Mouse (Mus musculus) Patski (cell line): Measurements from ENCODE around the gene Yjefn3. TPM values are rescaled to one million over a fixed set of nuclear protein-coding genes. Genes with fewer than 3 reads are reported as not detected.

Experiments used
- ATAC-seq: fragments of 100-300 bp; one replicate; pipeline ENCODE4 v1.8.0; 2021
- CTCF ChIA-PET: fragments of 350-600 bp; sonication (Branson Sonifier 250); formaldehyde crosslinking; loops from one replicate; lab custom pipeline; 2022; ENCODE audit warnings: inconsistent platforms; lab: Charles Lee
- POLR2A ChIA-PET: fragments of 350-600 bp; sonication (Branson Sonifier 250); formaldehyde crosslinking; loops from one replicate; lab custom pipeline; 2022; ENCODE audit warnings: antibody characterized with exemption, inconsistent platforms; lab: Charles Lee
- DNase-seq: peaks from one replicate; pipeline ENCODE4 v3.0.0-alpha.2; 2011; ENCODE audit warnings: low read depth, low spot score
- H3K27me3 ChIP-seq: fragments of 371-371 bp; one replicate; pipeline ENCODE4 v1.5.1; 2021
- CTCF ChIP-seq: fragments of 100-300 bp; IDR thresholded peaks from one replicate; pipeline ENCODE4 v1.5.1; 2021
- in situ Hi-C: fragments of 300-500 bp; cut with MboI; formaldehyde crosslinking; loops from 3 replicates; pipeline ENCODE4 v1.11.1; 2018; ENCODE audit warnings: low pct_unique_long_range_greater_than_20kb, mixed read lengths
- polyA plus RNA-seq: library from polyadenylated mRNA; unstranded; gene quantifications from one replicate; pipeline ENCODE4 v1.2.3, GENCODE M21; 2021

Gene Yjefn3
- polyA plus RNA-seq, 1 experiment from 2014 or later: 5.3 TPM

DNA sequence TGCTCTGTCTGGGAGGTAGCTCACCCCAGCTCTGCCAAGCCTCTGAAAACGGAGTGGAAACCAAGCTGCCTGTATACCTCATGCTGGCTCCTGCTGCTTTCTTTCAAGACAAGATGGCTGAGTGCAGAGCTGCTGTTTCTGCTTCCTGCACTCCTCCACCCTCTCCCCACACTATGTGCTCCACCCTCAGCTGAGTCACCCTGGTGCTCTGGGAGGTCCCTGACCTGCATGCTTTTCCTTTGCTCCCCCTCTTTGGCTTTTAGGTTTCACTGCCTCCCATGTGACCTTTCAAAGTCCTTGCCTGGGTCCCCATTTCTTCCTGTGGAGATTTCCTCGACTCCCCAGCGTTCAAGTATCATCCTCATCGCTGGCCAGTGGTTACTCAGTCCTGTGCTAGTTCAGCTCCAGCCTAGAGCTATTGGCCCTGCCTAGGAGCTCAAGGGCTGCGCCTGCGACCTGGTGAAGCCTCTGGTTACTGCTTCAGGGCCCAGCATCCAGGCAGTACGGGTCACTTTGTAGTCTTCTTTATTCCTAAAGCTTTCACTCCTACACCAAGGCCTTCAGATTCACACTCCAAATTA, 51.5 kb downstream of the Yjefn3 start:
- no peak for DNase-seq

DNA sequence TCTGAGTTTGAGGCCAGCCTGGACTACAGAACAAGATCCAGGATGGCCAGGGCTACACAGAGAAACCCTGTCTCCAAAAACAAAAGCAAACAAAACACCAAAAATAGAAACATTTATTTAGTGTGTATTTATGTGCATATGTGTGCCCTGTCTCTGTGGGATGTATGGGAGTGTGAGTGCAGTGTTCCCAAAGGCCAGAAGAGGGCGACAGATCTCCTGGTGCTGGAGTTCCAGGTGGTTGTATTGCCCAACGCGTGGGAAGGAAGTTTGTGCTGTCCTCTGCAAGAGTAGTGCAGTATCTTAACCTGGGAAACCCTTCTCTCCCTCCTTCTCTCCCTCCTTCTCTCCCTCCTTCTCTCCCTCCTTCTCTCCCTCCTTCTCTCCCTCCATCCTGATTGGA, 52.6 kb downstream of the Yjefn3 start:
- H3K27me3 ChIP-seq: no peaks in the 10 kb centered on the region
- in situ Hi-C loops: no loop called here
- CTCF ChIA-PET: no interaction called here
- DNase-seq: no peak
- POLR2A ChIA-PET: no interaction called here
- ATAC-seq: no peak
- TF ChIP-seq CTCF: no peak

More for the DNA sequence above, 51.5 kb downstream of the Yjefn3 start:
- TF ChIP-seq CTCF: no peak
- ChIA-PET CTCF (no interaction called here), POLR2A (no interaction called here)
- ATAC-seq: no peak
- H3K27me3 ChIP-seq: no peaks in the 10 kb centered on the region
- in situ Hi-C loops: no loop called here

DNA sequence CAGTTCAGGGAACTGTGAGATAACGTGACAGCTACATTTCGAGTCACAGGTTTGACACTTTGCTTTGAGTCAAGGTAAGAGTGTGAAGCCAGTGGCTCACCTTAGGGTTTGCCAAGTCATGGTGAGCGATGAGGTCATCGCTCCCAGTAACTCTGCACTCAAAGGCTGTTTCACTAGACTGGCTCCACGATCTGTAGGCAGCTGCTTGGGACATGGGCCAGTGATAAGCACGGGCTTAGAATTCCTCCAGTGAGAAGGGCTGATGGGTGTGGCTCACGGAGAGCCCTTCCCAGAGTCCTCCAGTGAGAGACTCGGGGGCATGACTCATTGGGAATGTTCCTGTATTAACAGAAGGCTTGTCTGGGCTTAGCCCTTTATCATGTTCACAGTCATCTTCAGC, 53.6 kb downstream of the Yjefn3 start:
- CTCF ChIA-PET: no interaction called here
- POLR2A ChIA-PET: no interaction called here
- ATAC-seq (peak; percentile 86), DNase-seq (peak; percentile 59)
- no peaks in the 10 kb centered on the region for H3K27me3 ChIP-seq
- TF ChIP-seq CTCF: no peak
- in situ Hi-C loops: no loop called here

DNA sequence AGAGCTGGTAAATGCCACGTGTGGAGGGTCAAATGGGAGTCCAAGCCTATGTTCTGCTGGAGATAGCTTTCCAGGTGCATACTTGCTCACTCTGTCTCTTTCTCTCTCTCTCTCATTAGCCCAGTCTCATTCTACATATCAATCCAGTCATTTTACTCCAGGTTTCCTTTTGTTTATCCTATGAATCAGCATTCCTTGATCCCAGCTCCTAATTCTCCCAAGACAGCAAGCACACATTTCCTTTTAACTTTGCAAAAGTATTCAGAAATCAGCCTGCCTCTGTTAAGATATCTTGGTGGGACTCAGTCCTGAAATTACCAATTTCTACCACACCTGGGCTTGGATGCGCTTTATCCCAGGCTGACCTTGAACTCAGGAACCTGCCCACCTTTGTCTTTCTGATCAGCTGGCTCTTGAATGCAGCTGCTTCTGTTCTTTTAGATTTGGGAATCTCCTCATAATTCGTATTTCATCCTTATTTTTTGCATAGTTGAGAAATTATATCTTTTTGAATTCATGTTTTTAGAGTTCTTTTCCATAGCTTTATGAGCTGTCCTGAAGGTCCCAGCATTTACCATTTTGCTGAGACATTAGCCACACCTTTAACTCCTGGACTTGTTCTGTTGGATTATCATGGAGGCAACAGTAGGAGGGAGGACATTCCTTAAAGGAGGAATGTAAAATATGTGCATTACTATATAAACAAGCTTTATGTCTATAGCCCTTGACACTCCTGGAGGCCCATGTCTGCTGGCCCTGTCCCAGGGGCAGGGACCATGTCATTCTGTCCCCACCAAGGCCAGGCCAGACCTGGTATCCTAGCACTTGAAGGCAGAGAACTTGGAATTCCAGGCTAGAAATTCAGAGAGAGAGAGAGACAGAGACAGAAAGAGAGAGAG, 55.1 kb downstream of the Yjefn3 start:
- in situ Hi-C loops: no loop called here
- TF ChIP-seq CTCF: no peak
- DNase-seq (no peak), ATAC-seq (no peak)
- ChIA-PET POLR2A (no interaction called here), CTCF (interaction anchor here (1.0 to 2.1 kb wide), 2 partner anchors 11 to 25 kb away, joined by 3 to 7 read pairs; partner anchors contain the start of gene Lpar2)
- no peaks in the 10 kb centered on the region for H3K27me3 ChIP-seq

Other genes with a start within 250 kb of the Yjefn3 start
- gene Zfp964, start 248.2 kb downstream of the Yjefn3 start, polyA plus RNA-seq: 3.0 TPM
- gene Zfp869, start 192.0 kb downstream of the Yjefn3 start, polyA plus RNA-seq: 21.1 TPM
- gene Zfp963, start 152.7 kb downstream of the Yjefn3 start, polyA plus RNA-seq: 3.6 TPM
- gene Gm20422, start 127.8 kb downstream of the Yjefn3 start, polyA plus RNA-seq: 0.15 TPM
- gene Atp13a1, start 111.5 kb downstream of the Yjefn3 start, polyA plus RNA-seq: 55.4 TPM
- gene Zfp866, start 111.5 kb downstream of the Yjefn3 start, polyA plus RNA-seq: 17.6 TPM
- 17.8 TPM for gene Gmip, start 94.0 kb downstream of the Yjefn3 start, polyA plus RNA-seq
- gene Lpar2, start 80.3 kb downstream of the Yjefn3 start, polyA plus RNA-seq: 8.3 TPM
- 8.0 TPM for gene Pbx4, start 70.2 kb downstream of the Yjefn3 start, polyA plus RNA-seq
- 0.03 TPM for gene Cilp2, start 15.0 kb downstream of the Yjefn3 start, polyA plus RNA-seq
- 3.7 TPM for gene Tssk6, start 528 bp downstream of the Yjefn3 start, polyA plus RNA-seq
- 199 TPM for gene Ndufa13, start 154 bp downstream of the Yjefn3 start, polyA plus RNA-seq
- gene Gatad2a, start 93.7 kb upstream of the Yjefn3 start, polyA plus RNA-seq: 75.2 TPM
- gene Mau2, start 140.0 kb upstream of the Yjefn3 start, polyA plus RNA-seq: 53.4 TPM
- 37.0 TPM for gene Sugp1, start 140.1 kb upstream of the Yjefn3 start, polyA plus RNA-seq
- gene Tm6sf2, start 170.2 kb upstream of the Yjefn3 start, polyA plus RNA-seq: 1.3 TPM
- 7.3 TPM for gene Hapln4, start 180.7 kb upstream of the Yjefn3 start, polyA plus RNA-seq
- 0.01 TPM for gene Ncan, start 218.2 kb upstream of the Yjefn3 start, polyA plus RNA-seq
- 35.1 TPM for gene Nr2c2ap, start 228.6 kb upstream of the Yjefn3 start, polyA plus RNA-seq
- gene Rfxank, start 236.4 kb upstream of the Yjefn3 start, polyA plus RNA-seq: 19.6 TPM
- gene Borcs8, start 236.8 kb upstream of the Yjefn3 start, polyA plus RNA-seq: 80.3 TPM
- gene Mef2b, start 237.0 kb upstream of the Yjefn3 start, polyA plus RNA-seq: 0.54 TPM